Mouse (Mus musculus): ENCODE data around the gene Negr1.

DNA sequence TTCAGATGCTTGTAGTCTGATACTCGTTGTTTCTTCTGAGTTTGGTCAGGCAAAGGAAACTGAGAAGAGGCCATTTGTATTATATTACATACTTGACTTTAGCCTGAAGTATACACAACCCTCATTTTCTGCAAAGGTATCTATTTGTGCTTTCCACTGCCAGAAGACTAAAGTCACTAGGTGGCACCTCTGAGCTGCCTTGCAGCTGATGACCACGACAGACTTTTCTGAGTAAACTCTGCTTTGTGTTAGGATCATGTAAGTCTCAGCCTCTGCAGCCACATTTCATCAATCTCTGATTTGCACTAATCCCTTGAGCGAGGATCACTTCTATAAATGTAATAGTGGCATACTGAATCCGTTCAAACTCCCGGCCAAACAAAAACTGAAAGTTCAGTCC, 671.1 kb downstream of the Negr1 start:
- TF ChIP-seq POLR2A (IDR thresholded peaks at IDR 0.05; ENCODE audit: extremely low read depth, insufficient read depth, low read length) (no peak), CTCF (IDR thresholded peaks at IDR 0.05; ENCODE audit: extremely low read depth, insufficient read depth, low read length) (peak; percentile 80)
